Mouse (Mus musculus): ENCODE results near the gene Myf5. TPM values are rescaled to one million over a fixed set of nuclear protein-coding genes. Genes with fewer than 3 reads are reported as not detected.

Gene Myf5
- total RNA-seq, 4 experiments from 2014 or later = not detected

Small RNA genes within 50 kb of the gene (microRNA-seq; reads per million reads assigned to microRNA genes)
- 0 reads per million in 2 experiments for gene Gm44403

Other genes with a start within 250 kb of the Myf5 start
- gene Lin7a, start 214.4 kb downstream of the Myf5 start, total RNA-seq (2022) = 1 to 10 TPM; 3.9 to 5.9 (median 4.6) TPM
- not detected for gene Myf6, start 8.6 kb upstream of the Myf5 start, total RNA-seq (2022)
- 1 to 10 TPM in 2 of 4 experiments, not detected in 2; 3.9 to 4.2 TPM for gene Ptprq, start 233.9 kb upstream of the Myf5 start, total RNA-seq (2022)

Data from adrenal gland, adult 8-10 months (tissue).